Mouse (Mus musculus): ENCODE results near the gene Olfr807.

The Olfr807 gene

DNA sequence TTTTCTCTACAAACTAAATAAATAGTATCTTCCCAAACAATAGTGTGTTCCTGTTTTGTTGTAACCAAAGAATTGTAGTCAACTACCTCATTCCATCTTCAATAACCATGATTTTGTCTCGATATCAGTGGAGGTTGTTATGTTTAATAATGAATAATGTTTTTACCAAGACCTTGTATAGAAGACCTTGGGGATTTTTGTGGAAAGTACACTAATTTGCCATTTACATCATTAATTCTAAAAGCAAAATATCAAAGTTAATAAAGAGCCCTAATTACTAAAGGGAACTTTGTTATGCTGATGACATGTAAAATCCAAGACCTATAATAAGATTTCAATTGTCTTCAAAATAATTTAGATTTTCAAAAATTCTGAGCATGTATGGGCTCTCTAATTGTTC is at the start of gene Olfr807:
Olfr807 (minus strand) TSS at position 101 of the 400 bp plus-strand sequence.
- no peak for DNase-seq (ENCODE audit: extremely low spot score, low read depth, low spot score)

DNA sequence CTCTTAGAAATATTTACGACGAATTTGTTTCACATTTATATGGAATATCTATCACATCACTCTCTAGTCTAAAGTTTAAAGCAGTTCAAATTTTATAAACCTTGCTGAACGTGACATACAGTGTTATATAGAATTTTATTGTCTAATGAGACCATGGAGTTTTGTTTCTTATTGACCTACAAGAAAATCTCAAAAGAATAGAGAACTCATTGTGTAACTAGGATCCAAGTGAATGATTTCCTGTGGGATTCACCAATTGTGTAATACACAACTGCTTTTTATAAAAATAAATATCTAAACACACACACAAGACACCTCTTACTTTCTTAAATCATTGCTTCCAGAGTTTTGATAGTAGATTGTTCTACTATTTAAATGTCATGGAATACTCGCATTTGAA is 46.7 kb upstream of the Olfr807 start, which contains the start of gene Olfr811:
Olfr811 (minus strand) TSS at position 101 of the 400 bp plus-strand sequence.
- no peak for DNase-seq (ENCODE audit: extremely low spot score, low read depth, low spot score)

DNA sequence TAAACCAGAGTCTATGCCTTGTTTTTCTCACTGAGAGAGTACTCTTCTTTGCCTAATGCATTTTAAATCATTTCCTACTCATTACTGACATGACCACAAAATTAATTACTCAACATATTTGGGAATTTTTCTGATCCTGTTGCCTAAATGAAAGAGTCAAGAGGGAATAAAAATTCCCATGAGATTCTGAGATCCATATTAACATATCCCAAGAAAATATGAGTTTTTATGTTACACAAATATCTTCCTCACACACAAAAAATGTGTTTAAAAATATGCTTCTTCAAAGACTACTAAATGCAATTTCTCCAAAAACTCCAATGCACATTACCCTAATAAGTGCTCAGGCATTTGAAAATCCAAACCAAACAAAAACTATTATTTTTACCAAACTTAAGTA is 37.2 kb upstream of the Olfr807 start, which contains the start of gene Olfr810:
Olfr810 (minus strand) TSS at position 101 of the 400 bp plus-strand sequence.
- no peak for DNase-seq (ENCODE audit: extremely low spot score, low read depth, low spot score)

DNA sequence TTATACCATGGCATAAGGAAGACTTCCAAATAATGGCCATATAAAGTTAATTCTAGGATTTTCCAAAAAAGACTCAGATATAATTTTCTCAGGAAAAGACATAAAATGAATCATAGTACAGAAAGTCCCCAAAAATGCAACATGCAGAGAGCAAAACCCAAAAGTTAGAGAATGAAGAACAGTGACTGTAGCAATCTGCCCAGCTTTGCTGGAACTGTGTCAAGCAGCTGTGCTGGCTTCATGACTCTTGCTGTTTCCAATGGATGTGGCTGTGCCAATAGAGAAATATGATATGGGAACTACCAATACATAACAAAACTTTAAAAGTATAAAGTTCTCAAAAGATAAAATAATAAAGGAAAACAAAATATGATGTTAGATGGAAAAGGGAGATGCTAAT is 20.5 kb upstream of the Olfr807 start:
- no peak for DNase-seq (ENCODE audit: extremely low spot score, low read depth, low spot score)

DNA sequence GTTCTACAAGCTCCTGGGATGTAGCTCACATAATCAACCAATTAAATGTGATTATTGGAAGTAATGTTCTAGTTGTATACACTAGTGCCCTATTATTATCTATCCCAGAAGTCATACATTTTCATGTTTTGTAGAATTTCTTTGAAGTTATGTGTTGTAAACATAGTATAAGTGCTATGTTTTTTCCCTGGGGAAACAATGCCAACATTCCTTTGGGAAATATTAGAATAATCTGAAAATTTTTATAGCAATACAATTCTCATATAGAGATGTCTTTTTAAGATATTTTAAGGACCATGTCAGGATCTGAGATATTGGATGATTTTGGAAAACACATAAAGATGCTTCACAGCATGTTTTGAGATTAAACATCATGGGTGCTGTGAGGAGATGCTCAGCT is 16.7 kb upstream of the Olfr807 start, which contains the start of gene Olfr809:
Olfr809 (plus strand) TSS at position 301 of the 400 bp plus-strand sequence.
- DNase-seq (ENCODE audit: extremely low spot score, low read depth, low spot score): no peak

DNA sequence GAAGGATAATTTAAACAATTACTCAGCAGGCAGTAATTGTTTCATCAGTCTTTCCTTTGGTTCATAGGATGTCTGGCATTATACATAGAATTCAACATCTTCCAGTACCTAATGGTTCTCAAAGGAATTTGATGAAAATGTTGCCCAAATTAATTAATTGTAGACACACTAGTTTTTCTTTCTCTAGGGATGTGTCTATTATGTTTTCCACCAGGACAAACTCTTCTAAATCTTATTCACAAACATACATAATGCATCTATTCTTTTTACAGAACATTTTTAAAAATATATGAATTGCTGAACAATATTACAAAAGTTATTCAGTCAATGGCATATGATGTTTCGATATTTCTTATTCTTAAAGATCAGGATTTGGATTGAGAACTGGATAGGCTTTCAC is 7.6 kb upstream of the Olfr807 start, which contains the start of gene Olfr808:
Olfr808 (plus strand) TSS at position 301 of the 400 bp plus-strand sequence.
- no peak for DNase-seq (ENCODE audit: extremely low spot score, low read depth, low spot score)

DNA sequence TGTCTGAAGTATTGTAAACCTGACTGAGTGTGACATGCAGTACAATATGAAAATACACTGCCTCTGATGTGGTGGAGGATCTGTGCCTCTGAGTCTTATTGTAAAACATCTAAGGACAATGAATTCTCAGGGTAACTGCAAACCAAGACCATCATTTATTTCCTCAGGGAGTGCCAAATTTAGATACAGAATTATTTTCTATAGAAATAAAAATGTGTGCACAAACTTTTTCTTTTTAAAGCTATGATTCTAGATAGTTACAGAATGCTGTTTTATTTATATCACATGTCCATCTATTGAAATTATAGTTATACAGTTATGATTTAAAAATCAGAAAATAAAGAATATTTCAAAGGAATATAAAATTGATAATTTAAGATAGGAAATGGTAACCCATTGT is 15.8 kb downstream of the Olfr807 start, which contains the start of gene Olfr806:
Olfr806 (minus strand) TSS at position 101 of the 400 bp plus-strand sequence.
- no peak for DNase-seq (ENCODE audit: extremely low spot score, low read depth, low spot score)

DNA sequence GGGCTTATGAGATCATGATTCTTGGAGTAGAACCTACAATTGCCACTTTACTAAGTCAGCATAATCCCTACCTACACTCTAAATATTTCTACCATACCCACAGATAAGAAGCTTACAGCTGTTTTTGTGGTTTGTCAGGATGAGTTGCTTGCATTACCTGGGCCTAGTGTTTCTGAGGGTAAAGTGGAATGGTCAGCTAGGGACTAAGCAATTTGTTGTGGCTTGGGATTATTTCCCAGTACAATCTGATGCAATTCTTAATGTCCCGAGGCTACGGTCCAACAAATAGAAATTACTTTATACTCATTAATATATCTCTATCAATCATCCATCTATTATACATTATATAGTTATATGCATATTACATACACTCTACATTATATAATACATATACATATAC is 28.3 kb downstream of the Olfr807 start, which contains the start of gene Olfr805:
Olfr805 (minus strand) TSS at position 101 of the 400 bp plus-strand sequence.
- no peak for DNase-seq (ENCODE audit: extremely low spot score, low read depth, low spot score)

All from hindlimb bud, embryonic 11.5 days (tissue).